Mouse (Mus musculus) testis, adult 2 months (tissue): ENCODE data around the gene Wfdc18. TPM values are rescaled to one million over a fixed set of nuclear protein-coding genes. Genes with fewer than 3 reads are reported as not detected.
A peak's percentile ranks its signal among the peaks of the same experiment; 100 is the strongest.

Experiments used
- H3K27ac ChIP-seq: fragments of 200-500 bp; 2 replicates; pipeline ENCODE4 v1.5.1; 2012; ENCODE audit warnings: low read depth, low read length; ENCODE audit not compliant: control insufficient read depth, insufficient read depth
- H3K27me3 ChIP-seq: fragments of 200-500 bp; 2 replicates; pipeline ENCODE4 v1.6.1; 2012; ENCODE audit warnings: mild to moderate bottlenecking, low read length, moderate library complexity; ENCODE audit not compliant: control insufficient read depth, insufficient read depth
- H3K36me3 ChIP-seq: fragments of 200-500 bp; 2 replicates; pipeline ENCODE4 v1.6.1; 2012; ENCODE audit warnings: mild to moderate bottlenecking, low read length; ENCODE audit not compliant: control insufficient read depth, insufficient read depth
- H3K4me1 ChIP-seq: fragments of 200-500 bp; 2 replicates; pipeline ENCODE4 v1.6.1; 2012; ENCODE audit warnings: low read length; ENCODE audit not compliant: control insufficient read depth, insufficient read depth
- H3K4me3 ChIP-seq: fragments of 200-500 bp; 2 replicates; pipeline ENCODE4 v1.5.1; 2012; ENCODE audit warnings: low read depth, mild to moderate bottlenecking, low read length, moderate library complexity, mixed read lengths; ENCODE audit not compliant: control insufficient read depth
- CTCF ChIP-seq: fragments of 200-500 bp; IDR thresholded peaks from 2 replicates; pipeline ENCODE4 v1.5.1; 2012; ENCODE audit warnings: low read depth, mild to moderate bottlenecking, inconsistent platforms, low read length, moderate library complexity; ENCODE audit not compliant: control insufficient read depth, insufficient read depth, insufficient replicate concordance
- POLR2A ChIP-seq: fragments of 200-500 bp; IDR thresholded peaks from 2 replicates; pipeline ENCODE4 v1.6.1; 2012; ENCODE audit warnings: low read depth, mild to moderate bottlenecking, inconsistent platforms, low read length, moderate library complexity; ENCODE audit not compliant: control insufficient read depth
- polyA plus RNA-seq: library from polyadenylated mRNA; depleted of rRNA; stranded (reverse); fragments of >200 nt; gene quantifications from 2 replicates; pipeline ENCODE4 v1.2.3, GENCODE M21; 2012; rRNA removed

Wfdc18 gene
- polyA plus RNA-seq, 1 experiment = not detected

DNA sequence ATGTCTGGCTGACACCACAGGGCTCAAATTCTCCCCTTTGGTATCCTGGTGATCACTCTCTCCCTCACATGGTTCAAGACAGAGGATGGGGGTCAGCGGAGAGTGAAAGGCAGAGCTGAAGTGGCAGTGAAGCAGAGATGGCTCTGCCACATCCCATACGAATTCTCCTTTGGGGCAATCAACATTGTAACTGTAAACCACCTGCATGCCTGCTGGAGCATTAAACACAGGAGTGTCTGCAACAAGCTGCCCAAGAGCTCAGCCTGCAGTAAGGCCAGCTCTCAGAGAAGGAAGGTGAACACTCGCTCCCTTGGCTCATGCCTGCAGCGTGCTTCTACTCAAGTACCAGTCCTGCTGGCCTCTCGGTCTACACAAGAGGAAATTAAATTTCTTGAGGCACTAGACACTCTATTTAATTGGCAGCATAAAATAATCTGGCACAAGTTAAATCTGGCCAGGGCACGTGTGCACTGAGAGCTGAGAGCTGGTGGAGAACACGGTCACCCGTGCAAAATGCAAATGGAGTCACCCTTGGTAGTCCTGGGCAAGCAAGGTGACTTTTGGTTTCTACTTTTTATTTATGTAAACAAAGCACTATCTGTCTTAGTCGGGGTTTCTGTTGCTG, 34.0 kb downstream of the Wfdc18 start:
- Histone ChIP-seq H3K4me1 (no peaks in the 10 kb centered on the region; the same call in 1 of the 2 replicates), H3K36me3 (no peaks in the 10 kb centered on the region), H3K4me3 (no peak overlapping the region), H3K27ac (no peak overlapping the region), H3K27me3 (no peaks in the 10 kb centered on the region)
- TF ChIP-seq POLR2A (no peak), CTCF (no peak)

DNA sequence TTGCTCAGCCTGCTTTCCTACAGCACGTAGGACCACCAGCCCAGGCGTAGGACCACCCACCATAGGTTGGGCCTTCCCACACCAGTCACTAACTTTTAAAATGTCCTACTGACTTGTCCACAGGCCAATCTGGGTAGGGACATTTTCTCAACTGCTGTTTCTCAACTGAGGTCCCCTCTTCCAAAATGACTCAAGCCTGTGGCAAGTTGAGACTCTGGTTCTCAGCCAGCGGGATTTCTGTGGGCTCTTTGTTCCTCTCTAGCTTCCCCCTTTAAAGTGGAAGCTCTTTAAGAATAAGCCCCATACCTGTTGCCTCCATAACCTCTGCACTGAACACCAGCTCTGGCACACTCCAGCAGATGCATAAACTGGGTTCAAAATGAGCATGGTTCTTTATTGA, 34.7 kb downstream of the Wfdc18 start:
- Histone ChIP-seq H3K27ac (no peak overlapping the region), H3K36me3 (no peaks in the 10 kb centered on the region), H3K4me1 (no peaks in the 10 kb centered on the region; the same call in 1 of the 2 replicates), H3K4me3 (no peak overlapping the region), H3K27me3 (no peaks in the 10 kb centered on the region)
- TF ChIP-seq POLR2A (no peak), CTCF (no peak)

DNA sequence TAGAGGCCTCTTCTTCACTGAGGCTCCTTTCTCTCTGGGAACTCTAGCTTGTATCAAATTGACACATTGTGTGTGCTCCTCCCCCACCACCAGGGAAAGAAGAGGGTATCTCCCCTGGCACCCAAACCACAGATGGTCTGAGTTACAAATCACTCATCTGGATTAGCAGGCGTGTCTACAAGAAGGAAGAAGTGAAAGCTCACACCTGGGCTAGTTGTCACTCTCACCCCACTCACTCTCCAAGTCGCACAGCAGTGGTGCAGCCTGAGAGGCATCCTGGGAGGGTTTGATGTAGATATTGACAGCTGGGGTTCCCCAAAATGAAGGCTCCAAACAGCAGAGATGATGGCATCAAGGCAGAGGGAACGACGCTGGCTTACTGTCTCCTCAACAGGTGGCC, 37.3 kb downstream of the Wfdc18 start:
- H3K27ac ChIP-seq = no peak overlapping the region
- no peaks in the 10 kb centered on the region; the same call in 1 of the 2 replicates for H3K4me1 ChIP-seq
- no peaks in the 10 kb centered on the region for H3K27me3 ChIP-seq
- TF ChIP-seq POLR2A (no peak), CTCF (no peak)
- no peaks in the 10 kb centered on the region for H3K36me3 ChIP-seq
- H3K4me3 ChIP-seq = no peak overlapping the region

DNA sequence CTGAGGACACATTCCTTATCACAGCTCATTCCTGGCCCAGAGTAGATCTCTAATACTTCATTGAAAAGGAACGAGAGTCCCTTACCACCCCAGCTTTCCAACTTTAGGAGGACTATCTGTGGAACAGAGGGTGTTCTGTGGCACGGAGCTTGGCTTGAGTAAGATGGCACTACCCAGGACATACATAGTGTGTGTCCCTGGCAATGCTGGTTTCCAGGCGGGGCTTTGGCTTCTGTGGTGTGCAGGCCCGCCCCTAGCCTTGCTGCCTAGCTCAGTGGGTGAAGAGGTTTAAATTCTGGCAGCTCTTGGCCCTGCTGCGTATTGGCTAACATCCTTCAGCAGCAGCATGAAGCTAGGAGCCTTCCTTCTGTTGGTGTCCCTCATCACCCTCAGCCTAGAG, 37.9 kb downstream of the Wfdc18 start, which contains the start of gene Wfdc21:
Gene Wfdc21 (plus strand): TSS at position 260 of the 400 bp plus-strand sequence.
- no peak within 1 kb of the TSS for H3K4me3 ChIP-seq
- no peaks in the 10 kb centered on the region for H3K27me3 ChIP-seq
- no peaks in the 10 kb centered on the region; the same call in 1 of the 2 replicates for H3K4me1 ChIP-seq
- no peak within 1 kb of the TSS for H3K27ac ChIP-seq
- no peaks in the 10 kb centered on the region for H3K36me3 ChIP-seq
- no peak for TF ChIP-seq POLR2A
- no peak for TF ChIP-seq CTCF

DNA sequence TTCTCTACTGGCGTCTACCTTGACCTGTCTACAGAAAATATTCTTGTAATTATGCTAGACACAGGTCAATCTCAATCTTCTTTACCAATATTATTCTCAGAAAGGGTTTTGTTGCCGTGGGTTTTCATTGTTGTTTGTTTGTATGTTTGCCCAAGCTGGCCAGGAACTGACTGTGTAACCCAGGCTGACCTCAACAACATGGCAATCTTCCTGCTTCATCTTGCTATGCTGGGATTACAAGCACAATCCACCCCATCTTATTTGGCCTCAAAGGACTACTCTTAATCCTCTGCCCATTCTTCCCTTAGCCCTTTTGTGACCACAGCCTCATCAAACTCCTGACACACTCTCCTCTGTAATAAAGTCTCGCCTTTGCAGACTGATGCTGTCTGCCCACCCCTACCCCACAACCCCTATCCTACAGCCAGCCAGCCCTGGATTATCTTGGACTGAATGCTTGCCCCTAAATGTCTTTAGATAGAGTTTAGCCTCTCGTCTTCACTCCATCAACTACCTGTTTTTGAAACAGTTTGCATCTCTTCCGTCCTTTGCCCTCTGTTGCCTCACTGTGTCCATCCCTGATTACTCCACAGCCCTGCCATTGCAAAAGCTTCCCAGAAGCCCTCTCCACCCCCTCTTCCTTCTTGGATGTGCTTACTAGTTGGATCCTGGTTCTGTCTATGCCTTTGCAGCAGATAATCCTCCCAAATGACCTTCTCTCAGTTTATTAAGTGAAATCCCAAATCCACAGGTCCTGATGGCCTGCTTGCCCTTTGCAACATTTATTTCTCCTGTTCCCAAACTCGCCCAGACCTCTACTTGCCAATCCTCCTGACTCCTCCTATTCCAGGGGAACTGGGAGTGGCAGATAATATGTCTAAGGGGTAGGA, 38.8 kb downstream of the Wfdc18 start:
- Histone ChIP-seq H3K4me1 (no peaks in the 10 kb centered on the region; the same call in 1 of the 2 replicates), H3K36me3 (no peaks in the 10 kb centered on the region), H3K4me3 (no peak overlapping the region), H3K27me3 (no peaks in the 10 kb centered on the region), H3K27ac (no peak overlapping the region)
- TF ChIP-seq CTCF (no peak), POLR2A (no peak)

DNA sequence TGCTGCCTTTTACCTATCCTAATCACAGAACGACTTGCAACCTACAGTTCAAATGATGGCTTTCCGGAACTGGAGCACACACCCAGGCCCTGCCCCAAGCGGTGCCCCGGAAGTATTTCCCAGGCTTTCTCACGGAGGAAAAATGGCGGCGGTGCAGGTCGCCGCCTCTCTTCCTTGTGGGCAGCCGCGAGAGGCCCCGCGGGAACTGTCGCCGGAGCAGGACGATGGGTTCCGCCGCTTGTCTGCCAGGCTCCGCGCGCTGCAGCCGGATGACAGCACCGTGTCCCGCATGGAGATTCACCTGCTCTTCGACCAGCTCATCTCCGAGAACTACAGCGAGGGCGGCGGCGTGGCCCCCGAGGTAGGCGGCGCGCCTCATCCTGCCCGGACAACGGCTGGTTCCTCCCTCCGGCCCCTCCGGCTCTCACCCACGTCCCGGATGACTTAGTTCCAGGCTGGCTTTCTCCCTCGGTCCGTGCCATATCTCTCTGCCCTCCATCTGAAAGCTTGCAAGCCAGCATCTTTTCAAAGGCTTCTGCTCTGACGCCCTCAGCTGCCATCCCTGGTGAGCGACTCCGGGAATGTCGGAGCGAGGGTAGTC, 44.9 kb downstream of the Wfdc18 start, which contains the start of gene Heatr6:
Gene Heatr6 (plus strand): TSS at position 116 of the 601 bp plus-strand sequence.
- no peak for TF ChIP-seq CTCF
- TF ChIP-seq POLR2A = peak; percentile 69
- Histone ChIP-seq H3K27ac (peak within 1 kb of the TSS; percentile 96), H3K27me3 (no peaks in the 10 kb centered on the region), H3K4me3 (peak within 1 kb of the TSS; percentile 97), H3K36me3 (no peaks in the 10 kb centered on the region), H3K4me1 (peaks cover 2% of the 10 kb centered on the region; the same call in 1 of the 2 replicates)

DNA sequence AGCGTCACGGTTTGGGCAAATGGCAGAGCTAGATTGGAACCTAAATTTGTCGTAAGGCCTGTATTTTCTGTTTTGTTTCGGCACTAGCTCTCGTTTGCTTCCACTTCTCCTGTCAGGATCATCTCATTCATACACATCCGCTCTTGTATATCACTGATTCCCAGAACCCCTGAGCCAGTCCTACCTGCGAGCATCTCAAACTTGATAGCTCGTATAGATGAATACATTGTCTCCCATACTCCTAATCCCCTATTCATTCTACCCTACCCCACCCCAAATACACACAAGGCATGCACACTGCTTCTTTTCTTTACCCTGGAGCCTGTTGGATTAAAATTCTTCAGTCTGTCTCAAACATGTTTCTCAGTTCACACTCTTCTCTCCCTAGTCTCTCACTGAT, 45.4 kb downstream of the Wfdc18 start:
- Histone ChIP-seq H3K4me1 (peaks cover 2% of the 10 kb centered on the region; the same call in 1 of the 2 replicates), H3K36me3 (no peaks in the 10 kb centered on the region), H3K27me3 (no peaks in the 10 kb centered on the region), H3K4me3 (peak overlapping the region; percentile 97), H3K27ac (peak overlapping the region; percentile 96)
- TF ChIP-seq POLR2A (no peak), CTCF (no peak)

Other genes with a start within 250 kb of the Wfdc18 start
- 0.58 and 0.93 TPM in 2 replicates for gene Mmp28, start 245.9 kb upstream of the Wfdc18 start, polyA plus RNA-seq
- gene Taf15, start 235.9 kb upstream of the Wfdc18 start, polyA plus RNA-seq = 32.4 and 49.6 TPM in 2 replicates
- gene Heatr9, start 186.8 kb upstream of the Wfdc18 start, polyA plus RNA-seq = 8.7 and 10.8 TPM in 2 replicates
- 2.3 and 3.5 TPM in 2 replicates for gene Ccl5, start 178.5 kb upstream of the Wfdc18 start, polyA plus RNA-seq
- gene Ccl9, start 130.4 kb upstream of the Wfdc18 start, polyA plus RNA-seq = 0.14 and 0.55 TPM in 2 replicates
- 0.14 and 0.65 TPM in 2 replicates for gene Ccl6, start 115.9 kb upstream of the Wfdc18 start, polyA plus RNA-seq
- not detected in 2 replicates for gene Rpl9-ps1, start 63.4 kb upstream of the Wfdc18 start, polyA plus RNA-seq
- 0.14 TPM in 1 of 2 replicates, not detected in the other for gene Ccl3, start 59.7 kb upstream of the Wfdc18 start, polyA plus RNA-seq
- not detected in 2 replicates for gene Ccl4, start 46.4 kb upstream of the Wfdc18 start, polyA plus RNA-seq
- gene Wfdc17, start 5.0 kb upstream of the Wfdc18 start, polyA plus RNA-seq = 1.4 and 1.8 TPM in 2 replicates
- 0.36 and 0.84 TPM in 2 replicates for gene Wfdc21, start 37.9 kb downstream of the Wfdc18 start, polyA plus RNA-seq
- gene Heatr6, start 44.7 kb downstream of the Wfdc18 start, polyA plus RNA-seq = 6.1 TPM in 2 replicates
- 37.1 and 40.7 TPM in 2 replicates for gene Hnf1b, start 141.0 kb downstream of the Wfdc18 start, polyA plus RNA-seq
- 5.4 and 6.7 TPM in 2 replicates for gene Ddx52, start 233.0 kb downstream of the Wfdc18 start, polyA plus RNA-seq